Comparison of ENCODE assay signal across 8 mouse cellular contexts in genomic region chr4:24496953-24497319, GRCm38 (mm10). TPM values are rescaled to one million over a fixed set of nuclear protein-coding genes. Genes with fewer than 3 reads are reported as not detected.
DNase-seq lines count a peak whose midpoint lies in the region; ATAC-seq and TF ChIP-seq lines count a peak whose summit lies in the region.

No protein-coding gene starts in this region.

- no peak overlapping the region for H3K27ac ChIP-seq in gastrocnemius, adult 2 months
- peak overlapping the region; percentile 97 for H3K27ac ChIP-seq in forebrain, embryonic 12.5 days
- peak overlapping the region; percentile 91 for H3K27ac ChIP-seq in liver, embryonic 15.5 days (replicated peaks)

- H3ac ChIP-seq in C2C12 (ENCODE audit: control insufficient read depth, insufficient read length, low read depth), result peak overlapping the region; percentile 95

- H3K79me2 ChIP-seq in C2C12 (ENCODE audit: control insufficient read depth, insufficient read depth), result peaks cover 52% of the 10 kb centered on the region

- H3K36me3 ChIP-seq in C2C12 (ENCODE audit: control insufficient read depth, insufficient read depth), result peaks cover 26% of the 10 kb centered on the region
- H3K36me3 ChIP-seq in forebrain, embryonic 12.5 days (replicated peaks), result peaks cover 9% of the 10 kb centered on the region
- peaks cover 18% of the 10 kb centered on the region for H3K36me3 ChIP-seq in liver, embryonic 15.5 days (replicated peaks)

- peaks cover 12% of the 10 kb centered on the region; the same call in 1 of the 2 replicates for H3K4me1 ChIP-seq in forebrain, embryonic 12.5 days
- H3K4me1 ChIP-seq in liver, embryonic 15.5 days (replicated peaks), result peaks cover 15% of the 10 kb centered on the region

- under 1% methylated on average over 7 of the region's 7 CpGs for WGBS in forebrain, embryonic 12.5 days
- under 1% methylated on average over 7 of the region's 7 CpGs for WGBS in liver, embryonic 15.5 days (ENCODE audit: insufficient replicate concordance)

- H3K4me2 ChIP-seq in forebrain, embryonic 12.5 days, result peak overlapping the region; percentile 69
- peak overlapping the region; percentile 75 for H3K4me2 ChIP-seq in liver, embryonic 15.5 days

- TF ChIP-seq CTCF in gastrocnemius, adult 2 months (IDR thresholded peaks at IDR 0.05), result no peak
- TF ChIP-seq CTCF in C2C12 (IDR thresholded peaks at IDR 0.05; ENCODE audit: control insufficient read depth, insufficient read depth, insufficient read length), result no peak

- no peaks in the 10 kb centered on the region for H3K27me3 ChIP-seq in C2C12 (ENCODE audit: control insufficient read depth, insufficient read depth, insufficient read length)
- H3K27me3 ChIP-seq in forebrain, embryonic 12.5 days, result no peaks in the 10 kb centered on the region
- H3K27me3 ChIP-seq in liver, embryonic 15.5 days, result no peaks in the 10 kb centered on the region

- intact Hi-C loops in gastrocnemius, adult 2 months (cut with DNase I), result loop anchor here (10.0 kb wide), 1 partner anchor 398 kb away; the partner anchor contains the start of gene Ndufaf4
- intact Hi-C loops in left cerebral cortex, postnatal 4 days (cut with DNase I), result no loop called here

- peak overlapping the region; percentile 92 for H3K9ac ChIP-seq in forebrain, embryonic 12.5 days
- peak overlapping the region; percentile 95 for H3K9ac ChIP-seq in liver, embryonic 15.5 days

- peaks cover 43% of the 10 kb centered on the region for H3K79me3 ChIP-seq in C2C12 (ENCODE audit: low read depth)

- peak overlapping the region; percentile 95 for H3K4me3 ChIP-seq in gastrocnemius, adult 2 months
- peak overlapping the region; percentile 61 for H3K4me3 ChIP-seq in C2C12 (ENCODE audit: insufficient read depth, poor library complexity, severe bottlenecking)
- H3K4me3 ChIP-seq in forebrain, embryonic 12.5 days (replicated peaks), result peak overlapping the region; percentile 86
- H3K4me3 ChIP-seq in liver, embryonic 15.5 days (replicated peaks), result peak overlapping the region; percentile 94

- no peak for ATAC-seq in forebrain, embryonic 12.5 days (ENCODE audit: low FRiP score)
- ATAC-seq in liver, embryonic 15.5 days (ENCODE audit: insufficient read depth), result peak; percentile 0; the same call in 1 of the 2 replicates
- ATAC-seq in granulocyte monocyte progenitor cell, adult 5-6 weeks (replicated peaks; ENCODE audit: poor library complexity, severe bottlenecking), result no peak

- no peak for DNase-seq in gastrocnemius, adult 2 months
- no peak for DNase-seq in gastrocnemius, postnatal 10 days
- DNase-seq in right cerebral cortex, postnatal 4 days, result no peak
- DNase-seq in left cerebral cortex, postnatal 4 days, result no peak

- no peaks in the 10 kb centered on the region for H3K9me3 ChIP-seq in forebrain, embryonic 12.5 days
- H3K9me3 ChIP-seq in liver, embryonic 15.5 days (replicated peaks), result no peaks in the 10 kb centered on the region

TF ChIP-seq in C2C12, 6 proteins besides CTCF, POLR2A, EP300 and RAD21:
- no peak for TF ChIP-seq MYOG (IDR thresholded peaks at IDR 0.05; ENCODE audit: control insufficient read depth, extremely low read depth, insufficient read length)
- TF ChIP-seq CEBPB (IDR thresholded peaks at IDR 0.05; ENCODE audit: low read depth), result no peak
- TF ChIP-seq FOSL1 (IDR thresholded peaks at IDR 0.05; ENCODE audit: insufficient read depth, low read length, poor library complexity, severe bottlenecking), result no peak
- no peak for TF ChIP-seq MAX (IDR thresholded peaks at IDR 0.05)
- TF ChIP-seq USF1 (IDR thresholded peaks at IDR 0.05; ENCODE audit: low read depth), result no peak
- no peak for TF ChIP-seq MYOD1 (IDR thresholded peaks at IDR 0.05; ENCODE audit: control insufficient read depth, insufficient read length, low read depth)

RNA-seq across cellular contexts. Expression of gene Mms22l, which starts 0.7 kb away (rescaled TPM):
- total RNA-seq in gastrocnemius, adult 2 months (2021), result under 1 TPM in 1 of 2 experiments, not detected in 1; 0.11 TPM
- total RNA-seq in gastrocnemius, postnatal 10 days (2021), result 1 to 10 TPM; 3.0 to 4.2 TPM
- 14.8 TPM for polyA plus RNA-seq in C2C12 (2012; fragmentation: generic; extraction: Trizol)
- polyA plus RNA-seq in forebrain, embryonic 12.5 days (2016; fragmentation: Nextera tagmentation; extraction: Ambion mirVana), result 47.4 and 47.9 TPM in 2 replicates
- 22.1 and 22.8 TPM in 2 replicates for polyA plus RNA-seq in liver, embryonic 15.5 days (2015; fragmentation: Nextera tagmentation; extraction: Ambion mirVana)
- total RNA-seq in granulocyte monocyte progenitor cell, adult 5-6 weeks (2014; fragmentation: Nextera tagmentation), result 55.6 and 59.2 TPM in 2 replicates
- total RNA-seq in granulocyte monocyte progenitor cell, adult 5-6 weeks (2017), result 48.4 and 60.8 TPM in 2 replicates
- 1 to 10 TPM; 5.0 to 6.8 TPM for total RNA-seq in left cerebral cortex, postnatal 4 days (2021)

Comparison
In these comparisons a context has a peak if more than half of its experiments do, and no peak if none do; other contexts are left out.
1. RNA of gene Mms22l, which starts 0.7 kb away (total RNA-seq): 48.4 to 60.8 TPM in granulocyte monocyte progenitor cell, adult 5-6 weeks; 5.0 to 6.8 TPM in left cerebral cortex, postnatal 4 days, 3.0 to 4.2 TPM in gastrocnemius, postnatal 10 days and 0.11 TPM in gastrocnemius, adult 2 months; every median in the first group is over 4 times any median in the second.
2. Peak in every context shown above with its lines, with median percentiles within 50 percentile points of each other: H3K4me3 ChIP-seq.